Mouse (Mus musculus): ENCODE data around the gene Sms.

The Sms gene

DNA sequence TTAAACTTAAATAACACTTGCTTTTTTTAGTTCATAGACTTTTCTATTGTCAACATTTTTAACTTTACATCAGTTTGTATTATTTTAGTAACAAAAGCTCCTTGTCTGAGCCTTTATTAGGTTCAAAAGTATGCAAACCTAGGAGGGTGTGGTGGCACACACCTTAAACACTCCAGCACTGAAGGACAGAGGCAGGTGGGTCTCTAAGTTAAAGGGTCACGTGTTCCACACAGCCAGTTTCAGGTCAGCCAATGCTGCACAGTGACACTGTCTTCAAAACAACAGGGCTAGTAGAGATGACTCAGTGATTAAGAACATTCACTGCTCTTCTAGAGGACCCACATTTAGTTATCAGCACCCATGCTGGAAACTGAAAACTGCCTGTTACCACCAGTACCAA is 43.1 kb downstream of the Sms start:
- DNase-seq (ENCODE audit: low spot score in 2 of 2): no peak

DNA sequence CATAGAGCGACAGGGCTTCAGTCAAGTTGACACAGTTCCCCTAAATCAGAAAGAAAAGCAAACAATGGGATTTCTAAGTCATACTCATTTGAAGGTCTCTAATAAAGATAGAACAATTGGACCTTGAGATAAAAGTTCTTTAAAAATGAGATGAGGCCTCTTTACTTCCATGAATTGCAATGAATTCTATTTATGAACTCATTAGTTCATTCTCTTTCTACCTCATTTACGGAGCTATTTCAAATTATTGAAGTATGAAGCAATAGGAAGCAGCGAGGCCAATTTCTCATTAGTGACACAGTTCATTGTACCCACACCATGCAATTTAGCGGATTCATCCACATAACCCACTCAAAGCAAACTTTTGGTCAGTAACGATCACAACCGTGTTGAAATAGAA is 44.7 kb downstream of the Sms start:
- no peak for DNase-seq (ENCODE audit: low spot score in 2 of 2)

DNA sequence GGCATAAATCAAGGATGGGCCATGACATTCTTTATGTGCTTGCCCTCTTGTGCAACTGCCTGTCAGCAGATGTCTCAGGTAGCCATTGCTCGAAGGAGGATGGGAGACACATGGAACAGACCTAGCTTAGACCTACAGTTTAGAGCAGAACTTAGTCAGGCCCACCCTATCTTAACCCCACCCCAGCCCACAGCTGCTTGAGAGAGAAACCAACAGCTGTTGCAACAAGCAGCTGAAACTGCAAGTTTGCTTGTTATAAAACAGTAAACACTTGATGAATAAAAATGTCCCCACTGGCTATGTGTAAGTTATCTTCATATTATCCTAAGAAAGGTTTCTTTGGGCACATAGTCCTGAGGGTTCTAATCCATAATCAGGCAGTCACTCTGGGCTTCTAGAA is 57.3 kb downstream of the Sms start:
- no peak for DNase-seq (ENCODE audit: low spot score in 2 of 2)

DNA sequence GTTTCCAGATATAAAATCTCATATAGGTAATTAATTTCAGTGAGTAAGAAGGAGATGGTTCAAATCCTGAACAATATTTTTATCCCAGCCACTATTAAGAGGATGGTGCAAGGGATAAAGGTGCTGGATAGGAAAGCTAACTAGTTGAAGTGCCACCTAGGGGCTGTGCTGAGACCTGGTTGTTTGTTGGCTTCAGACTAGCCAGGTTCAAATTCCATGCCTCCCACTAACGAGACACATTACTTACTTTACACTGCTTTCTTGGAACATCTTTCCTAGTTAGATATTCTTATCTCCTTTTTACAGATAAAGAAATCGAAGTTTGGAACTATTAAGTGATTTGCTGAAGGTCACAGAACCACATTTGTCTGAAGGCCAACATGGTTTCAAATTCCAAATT is 72.6 kb downstream of the Sms start:
- no peak for DNase-seq (ENCODE audit: low spot score in 2 of 2)

DNA sequence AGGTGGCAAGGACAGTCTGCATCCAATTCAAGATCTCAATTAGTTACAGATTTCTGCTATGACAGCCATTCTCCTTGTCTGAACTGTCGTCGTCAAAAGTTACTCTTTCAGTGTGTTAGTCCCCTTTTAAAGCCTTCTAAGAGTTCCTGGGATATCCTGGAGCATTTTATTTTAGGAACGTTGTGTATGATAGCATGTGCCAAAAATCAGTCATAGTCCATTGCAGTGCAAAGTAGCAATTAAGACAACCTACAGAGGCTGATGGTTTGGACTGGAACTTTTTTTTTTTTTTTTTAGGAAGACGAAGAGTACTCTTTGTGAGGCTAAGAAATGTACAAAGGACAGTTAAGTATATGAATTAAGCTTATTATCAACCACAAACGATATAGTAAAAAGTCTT is 76.9 kb downstream of the Sms start, which contains the start of gene Phex:
Gene Phex, minus strand, starts transcription at position 101 of the 400 bp plus-strand sequence.
- DNase-seq (ENCODE audit: low spot score in 2 of 2): no peak

DNA sequence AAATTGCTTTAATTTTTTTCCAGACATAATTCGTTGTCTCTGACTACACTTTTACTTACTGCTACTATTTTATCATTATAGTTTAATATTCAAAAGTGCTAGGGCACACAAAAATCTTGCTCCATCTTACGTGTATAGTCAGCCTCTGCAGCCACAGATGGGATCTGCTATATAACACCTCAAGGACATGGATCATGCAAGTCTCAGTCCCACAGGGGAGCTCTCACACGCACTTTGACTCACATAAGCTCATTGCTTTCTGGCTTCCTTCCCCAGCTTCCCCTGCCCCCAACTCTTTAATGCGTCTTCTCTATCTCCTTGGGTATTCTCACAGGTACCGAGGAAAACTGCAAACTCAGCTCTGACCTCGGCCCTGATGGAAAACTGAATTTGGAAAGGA is 87.2 kb downstream of the Sms start:
- no peak for DNase-seq (ENCODE audit: low spot score in 2 of 2)

Data from frontal cortex, postnatal 25 days (tissue).